ENCODE assay signal across 8 mouse cellular contexts in genomic region chr12:12993894-12994714, GRCm38 (mm10). TPM values are rescaled to one million over a fixed set of nuclear protein-coding genes. Genes with fewer than 3 reads are reported as not detected.
DNase-seq lines count a peak whose midpoint lies in the region; ATAC-seq and TF ChIP-seq lines count a peak whose summit lies in the region.

No protein-coding gene starts in this region.

- DNase-seq in hindbrain, embryonic 10.5 days (ENCODE audit: low spot score) = peak; percentile 64
- peak; percentile 89 for DNase-seq in Muller cell, postnatal 12 days (ENCODE audit: inconsistent ontology term)
- peak; percentile 24 for DNase-seq in embryonic facial prominence, embryonic 14.5 days (ENCODE audit: low spot score)
- DNase-seq in hindbrain, postnatal 0 days (ENCODE audit: low spot score) = no peak
- DNase-seq in frontal cortex, postnatal 10 days (ENCODE audit: low spot score in 2 of 2) = no peak
- DNase-seq in thymus, adult 18-20 months = no peak

- WGBS in hindbrain, embryonic 10.5 days = 45% methylated on average over 8 of the region's 8 CpGs
- whole genome bisulfite sequencing in hindbrain, embryonic 13.5 days = 39% methylated on average over 8 of the region's 8 CpGs
- WGBS in embryonic facial prominence, embryonic 14.5 days = 67% methylated on average over 8 of the region's 8 CpGs
- WGBS in hindbrain, postnatal 0 days = 50% methylated on average over 8 of the region's 8 CpGs

- no peak for ATAC-seq in hindbrain, embryonic 13.5 days (ENCODE audit: low FRiP score)
- ATAC-seq in embryonic facial prominence, embryonic 14.5 days (ENCODE audit: low read depth) = no peak
- peak; percentile 32; the same call in 1 of the 2 replicates for ATAC-seq in hindbrain, postnatal 0 days
- ATAC-seq in erythroid progenitor cell, adult 5-6 weeks (replicated peaks; ENCODE audit: low FRiP score, poor library complexity, severe bottlenecking) = no peak

- H3K27ac ChIP-seq in hindbrain, embryonic 10.5 days = peak overlapping the region; percentile 81
- H3K27ac ChIP-seq in hindbrain, embryonic 13.5 days = no peak overlapping the region
- H3K27ac ChIP-seq in embryonic facial prominence, embryonic 14.5 days (replicated peaks; ENCODE audit: low read depth, low read length) = no peak overlapping the region
- H3K27ac ChIP-seq in hindbrain, postnatal 0 days = no peak overlapping the region

- peaks cover 39% of the 10 kb centered on the region for H3K4me1 ChIP-seq in hindbrain, embryonic 10.5 days (replicated peaks)
- H3K4me1 ChIP-seq in hindbrain, embryonic 13.5 days (replicated peaks) = peaks cover 17% of the 10 kb centered on the region; the same call in 1 of the 2 replicates
- H3K4me1 ChIP-seq in embryonic facial prominence, embryonic 14.5 days (ENCODE audit: control insufficient read depth, insufficient read depth, low read length) = no peaks in the 10 kb centered on the region
- H3K4me1 ChIP-seq in hindbrain, postnatal 0 days (ENCODE audit: insufficient read depth, low read length) = no peaks in the 10 kb centered on the region

- no peaks in the 10 kb centered on the region for H3K9me3 ChIP-seq in hindbrain, embryonic 10.5 days
- H3K9me3 ChIP-seq in hindbrain, embryonic 13.5 days = no peaks in the 10 kb centered on the region
- no peaks in the 10 kb centered on the region for H3K9me3 ChIP-seq in embryonic facial prominence, embryonic 14.5 days (ENCODE audit: control insufficient read depth, low read length)
- H3K9me3 ChIP-seq in hindbrain, postnatal 0 days (ENCODE audit: low read length) = no peaks in the 10 kb centered on the region

- no peak overlapping the region for H3K9ac ChIP-seq in hindbrain, embryonic 13.5 days
- H3K9ac ChIP-seq in embryonic facial prominence, embryonic 14.5 days (ENCODE audit: low read depth, low read length) = no peak overlapping the region
- no peak overlapping the region for H3K9ac ChIP-seq in hindbrain, postnatal 0 days (replicated peaks; ENCODE audit: low read length)

- no peak for TF ChIP-seq CTCF in hindbrain, postnatal 0 days (IDR thresholded peaks at IDR 0.05; ENCODE audit: low read depth)

- H3K4me2 ChIP-seq in hindbrain, embryonic 13.5 days = no peak overlapping the region
- no peak overlapping the region for H3K4me2 ChIP-seq in embryonic facial prominence, embryonic 14.5 days (ENCODE audit: low read depth, low read length)
- H3K4me2 ChIP-seq in hindbrain, postnatal 0 days (ENCODE audit: low read depth, low read length) = no peak overlapping the region

- no peaks in the 10 kb centered on the region for H3K36me3 ChIP-seq in hindbrain, embryonic 10.5 days
- no peaks in the 10 kb centered on the region for H3K36me3 ChIP-seq in hindbrain, embryonic 13.5 days
- H3K36me3 ChIP-seq in embryonic facial prominence, embryonic 14.5 days (ENCODE audit: control insufficient read depth, insufficient read depth, low read length) = no peaks in the 10 kb centered on the region
- H3K36me3 ChIP-seq in hindbrain, postnatal 0 days (ENCODE audit: insufficient read depth, low read length) = no peaks in the 10 kb centered on the region

- H3K27me3 ChIP-seq in hindbrain, embryonic 10.5 days (ENCODE audit: insufficient read depth, poor library complexity, severe bottlenecking) = no peaks in the 10 kb centered on the region
- no peaks in the 10 kb centered on the region for H3K27me3 ChIP-seq in hindbrain, embryonic 13.5 days
- no peaks in the 10 kb centered on the region for H3K27me3 ChIP-seq in embryonic facial prominence, embryonic 14.5 days (replicated peaks; ENCODE audit: control insufficient read depth, insufficient read depth, low read length)
- H3K27me3 ChIP-seq in hindbrain, postnatal 0 days (ENCODE audit: insufficient read depth, low read length) = no peaks in the 10 kb centered on the region

- H3K4me3 ChIP-seq in hindbrain, embryonic 10.5 days = no peak overlapping the region
- no peak overlapping the region for H3K4me3 ChIP-seq in hindbrain, embryonic 13.5 days
- H3K4me3 ChIP-seq in embryonic facial prominence, embryonic 14.5 days (ENCODE audit: low read depth, low read length) = no peak overlapping the region
- H3K4me3 ChIP-seq in hindbrain, postnatal 0 days (ENCODE audit: low read length) = no peak overlapping the region

RNA-seq across cellular contexts. Expression of gene Mycn, which starts 52.4 kb away (rescaled TPM):
- polyA plus RNA-seq in hindbrain, embryonic 10.5 days (2016; fragmentation: Nextera tagmentation; extraction: Ambion mirVana) = 128 and 150 TPM in 2 replicates
- polyA plus RNA-seq in hindbrain, embryonic 13.5 days (2015; fragmentation: Nextera tagmentation; extraction: Ambion mirVana) = 58.9 and 63.9 TPM in 2 replicates
- polyA plus RNA-seq in embryonic facial prominence, embryonic 14.5 days (2014; fragmentation: Nextera tagmentation; extraction: Ambion mirVana) = 17.0 and 23.4 TPM in 2 replicates
- total RNA-seq in hindbrain, postnatal 0 days (2014; rRNA removed) = 51.2 and 55.9 TPM in 2 replicates
- 40.0 and 44.1 TPM in 2 replicates for polyA plus RNA-seq in hindbrain, postnatal 0 days (2015; fragmentation: Nextera tagmentation; extraction: Ambion mirVana)
- total RNA-seq in erythroid progenitor cell, adult 5-6 weeks (2015; ENCODE audit: low replicate concordance) = not detected in 2 replicates
- 1.0 TPM in 1 of 2 replicates, not detected in the other for total RNA-seq in erythroid progenitor cell, adult 5-6 weeks (2017; ENCODE audit: low replicate concordance)

Comparison
In these comparisons a context has a peak if more than half of its experiments do, and no peak if none do; other contexts are left out.
1. DNase-seq: peak in hindbrain, embryonic 10.5 days (single experiment), Muller cell, postnatal 12 days (single experiment) and embryonic facial prominence, embryonic 14.5 days (single experiment); none in hindbrain, postnatal 0 days (single experiment), frontal cortex, postnatal 10 days (0 of 2) and thymus, adult 18-20 months (0 of 2).